Mouse (Mus musculus) adipocyte (in vitro differentiated cells): Measurements from ENCODE around the gene Arpp21.

Source experiments
- DNase-seq: peaks from one replicate; pipeline ENCODE4 v3.0.0-alpha.2; 2016; ENCODE audit warnings: low spot score

Gene Arpp21

DNA sequence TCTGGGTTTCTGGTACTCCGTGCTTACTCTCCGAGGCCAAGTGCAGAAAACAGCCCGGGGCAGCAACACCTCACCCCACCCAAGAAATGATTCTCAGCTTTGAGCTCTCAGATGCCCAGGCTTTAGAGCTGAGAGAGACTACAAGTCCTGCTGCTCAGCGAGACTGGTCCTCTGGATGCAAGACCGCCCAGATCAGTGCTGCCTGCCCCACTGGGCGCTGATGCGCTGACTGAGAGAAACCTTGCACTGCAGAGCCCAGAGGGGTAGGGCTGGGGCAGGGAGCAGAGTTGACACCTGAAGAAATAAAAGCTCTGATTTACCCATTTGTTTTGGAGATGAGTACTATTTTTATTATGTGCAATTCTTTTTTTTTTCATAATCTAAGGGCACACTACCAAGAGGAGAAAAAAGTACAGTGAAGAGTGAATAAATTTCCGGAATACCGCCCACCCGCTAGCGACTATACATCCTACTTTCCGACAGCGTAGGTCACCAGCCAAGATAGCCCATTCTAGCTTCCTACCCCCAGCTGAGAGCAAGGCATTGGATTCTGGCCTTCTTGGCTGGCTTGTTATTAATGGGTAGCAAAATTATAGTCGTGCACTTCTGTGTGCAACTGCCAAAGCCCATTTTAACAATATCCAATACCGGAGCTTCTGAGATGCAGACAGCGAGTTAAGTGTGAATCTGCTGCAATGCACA, at the start of gene Arpp21:
Gene Arpp21 (minus strand): TSS at position 243 of the 702 bp plus-strand sequence.
- no peak for DNase-seq

DNA sequence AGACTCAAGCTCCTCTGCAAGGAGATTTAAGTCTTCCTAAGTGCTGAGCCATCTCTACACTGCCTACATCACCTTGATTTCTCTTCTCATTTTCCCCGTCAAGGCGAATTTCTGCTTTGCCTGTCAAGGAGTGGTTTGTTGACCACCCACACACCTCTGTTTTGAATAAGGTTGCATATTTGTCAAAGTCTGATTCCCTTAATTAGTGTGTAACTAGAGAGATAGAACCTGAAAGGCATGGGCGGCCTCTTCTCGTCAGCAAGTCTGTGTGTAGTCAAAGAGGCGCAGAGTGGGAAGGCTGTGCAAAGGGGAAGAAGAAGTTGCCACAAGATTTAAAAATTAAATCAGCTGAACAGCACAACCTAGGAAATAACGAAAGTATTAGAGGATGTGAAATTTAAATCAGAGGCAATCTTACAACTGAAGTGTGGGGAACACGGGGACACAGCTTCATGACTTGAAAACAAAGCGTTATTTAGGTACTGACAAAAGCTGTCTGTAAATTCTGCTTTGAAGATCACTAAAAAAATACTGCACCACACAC, 36.8 kb upstream of the Arpp21 start:
- no peak for DNase-seq

DNA sequence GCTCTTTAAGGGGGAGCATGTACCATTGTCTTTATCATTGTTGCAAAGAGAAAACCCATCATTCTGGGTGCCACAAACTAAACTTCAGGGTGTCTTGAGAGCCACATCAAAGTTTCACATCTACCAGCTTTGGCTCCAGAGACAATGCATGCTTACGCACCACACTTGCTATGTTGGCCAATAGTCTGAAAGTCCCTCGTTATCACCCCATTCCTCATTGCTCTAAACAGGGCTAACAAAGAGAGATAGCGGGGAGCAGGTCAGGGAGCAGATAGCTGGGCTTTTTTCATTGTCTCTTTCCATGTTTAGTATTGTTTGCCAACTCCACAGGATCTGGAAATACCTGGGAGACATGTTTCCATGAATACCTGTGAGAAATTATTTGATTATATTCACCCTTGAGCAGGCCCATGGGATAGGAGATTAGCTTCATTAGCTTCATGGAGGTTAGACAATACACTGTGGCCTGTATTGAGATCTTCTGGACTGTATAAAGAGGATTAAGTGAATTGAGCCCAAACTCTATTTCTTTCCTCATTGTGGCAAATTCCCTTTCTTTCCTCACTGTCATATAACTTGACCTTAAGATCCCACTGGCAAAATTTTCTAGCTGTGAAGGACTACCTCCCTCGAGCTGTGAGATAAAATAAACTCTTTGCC, 29.4 kb upstream of the Arpp21 start:
- no peak for DNase-seq

DNA sequence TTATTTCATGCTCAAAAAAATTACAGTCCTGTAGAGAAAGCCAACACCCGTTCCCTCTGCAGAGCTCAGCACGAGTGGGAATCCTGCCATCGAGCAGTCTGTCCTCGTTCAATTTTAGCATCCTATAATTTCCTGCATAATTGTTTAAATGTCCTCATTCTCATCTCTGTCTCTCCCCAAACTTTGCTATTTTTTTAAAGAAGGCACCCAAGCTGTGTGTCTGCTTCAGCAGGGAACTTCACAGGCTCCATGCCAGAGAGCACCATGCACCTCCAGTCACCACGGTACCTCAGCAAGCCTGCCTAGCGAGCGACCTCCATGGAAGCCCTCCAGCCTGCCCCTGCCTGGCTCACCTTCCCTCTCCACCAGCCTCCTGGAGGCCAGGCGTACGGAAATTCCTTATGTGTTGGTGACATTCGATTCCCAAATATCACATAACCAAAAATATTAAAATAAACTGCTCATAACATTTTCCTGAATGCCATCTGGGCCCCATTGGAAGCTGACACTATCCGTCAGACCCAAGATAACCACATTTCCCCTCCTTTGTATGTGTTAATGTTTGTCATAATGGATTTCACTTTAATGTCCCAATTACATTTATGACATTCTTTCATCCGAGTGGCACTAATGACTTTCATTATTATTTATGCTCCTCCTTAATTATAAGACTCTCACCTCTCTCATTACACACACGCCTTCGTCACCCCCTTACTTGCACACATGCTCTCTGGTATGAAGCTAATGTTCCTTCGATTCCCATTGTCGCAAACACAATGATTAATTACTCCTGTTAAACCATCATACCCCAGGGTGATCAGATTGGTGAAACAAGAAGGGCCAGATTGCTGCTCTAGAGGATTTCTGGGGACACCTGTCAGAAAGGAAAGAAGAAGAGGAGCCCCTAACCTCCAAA, 26.5 kb upstream of the Arpp21 start:
- no peak for DNase-seq

DNA sequence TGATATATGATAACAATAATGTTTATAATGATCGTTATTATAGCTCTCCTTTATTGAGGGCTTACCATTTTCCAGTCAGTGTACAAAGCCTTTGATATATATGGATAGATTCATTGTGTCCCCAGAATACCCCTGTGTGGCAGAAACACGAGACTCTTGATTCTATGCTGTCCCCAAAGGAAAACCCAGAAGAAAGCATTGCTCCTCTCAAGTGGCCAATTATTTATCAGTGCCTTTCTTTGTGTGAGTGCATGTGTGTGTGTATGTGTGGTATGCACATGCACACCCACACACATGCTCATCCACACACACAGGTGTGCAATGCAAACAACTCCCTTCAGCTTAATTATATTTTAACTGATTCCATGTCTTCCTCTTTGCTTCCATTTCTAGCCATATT, 25.8 kb upstream of the Arpp21 start:
- no peak for DNase-seq

DNA sequence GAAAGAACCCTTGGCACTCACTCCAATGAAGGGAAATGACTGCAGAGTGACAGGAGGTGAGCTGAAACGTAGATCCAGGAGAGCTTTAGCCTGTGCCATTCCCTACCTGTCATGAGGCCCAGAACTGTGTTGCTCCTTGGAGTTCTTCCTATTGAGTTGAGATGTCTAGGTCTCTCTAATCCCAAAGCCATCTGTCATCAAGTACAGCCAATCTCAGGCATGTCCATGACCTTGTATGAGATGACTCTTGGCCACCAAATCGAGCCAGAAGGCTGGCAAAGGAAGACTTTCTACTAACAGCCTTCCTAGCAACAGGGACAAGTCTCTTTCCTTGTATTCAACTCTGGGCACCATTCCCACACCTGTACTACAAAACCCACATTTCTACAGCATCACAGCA, 25.0 kb upstream of the Arpp21 start:
- DNase-seq: no peak

DNA sequence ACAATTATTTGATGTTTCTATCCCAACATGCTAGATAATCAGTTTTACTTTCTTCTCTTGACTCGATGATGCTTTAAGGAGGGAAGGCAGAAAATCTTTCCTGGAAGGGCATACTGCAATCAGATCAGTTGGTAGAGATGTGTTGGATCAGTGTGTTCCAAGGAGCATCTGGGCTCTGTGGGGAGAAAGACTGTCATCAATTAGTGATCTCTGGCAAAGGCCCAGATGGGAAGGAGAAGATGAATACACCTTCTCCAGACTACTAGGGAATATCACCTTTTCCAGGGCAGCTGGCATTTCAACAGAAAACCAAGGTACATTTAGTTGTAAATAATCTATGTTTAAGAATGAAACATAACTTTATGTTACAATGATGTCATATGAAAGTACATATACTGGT, 22.8 kb upstream of the Arpp21 start:
- DNase-seq: no peak

DNA sequence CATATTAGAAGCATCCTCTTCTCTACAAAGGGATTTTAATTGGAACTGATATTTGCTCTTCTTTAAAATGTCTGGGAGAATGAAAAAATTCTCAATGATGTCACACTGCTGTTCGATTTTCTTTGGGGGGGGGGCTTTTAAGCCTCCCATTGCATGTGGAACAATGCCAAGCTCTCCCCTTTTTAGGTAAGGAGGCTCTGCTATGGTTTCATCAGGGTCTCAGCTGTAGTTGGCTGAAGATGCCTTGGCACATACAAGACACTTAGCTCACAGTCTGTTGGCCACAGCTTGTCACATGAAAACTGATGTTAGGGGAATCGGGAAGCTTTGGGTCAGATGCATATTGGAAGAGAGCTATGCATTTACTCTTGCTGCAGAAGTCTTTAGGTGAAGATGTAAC, 20.2 kb upstream of the Arpp21 start:
- no peak for DNase-seq

DNA sequence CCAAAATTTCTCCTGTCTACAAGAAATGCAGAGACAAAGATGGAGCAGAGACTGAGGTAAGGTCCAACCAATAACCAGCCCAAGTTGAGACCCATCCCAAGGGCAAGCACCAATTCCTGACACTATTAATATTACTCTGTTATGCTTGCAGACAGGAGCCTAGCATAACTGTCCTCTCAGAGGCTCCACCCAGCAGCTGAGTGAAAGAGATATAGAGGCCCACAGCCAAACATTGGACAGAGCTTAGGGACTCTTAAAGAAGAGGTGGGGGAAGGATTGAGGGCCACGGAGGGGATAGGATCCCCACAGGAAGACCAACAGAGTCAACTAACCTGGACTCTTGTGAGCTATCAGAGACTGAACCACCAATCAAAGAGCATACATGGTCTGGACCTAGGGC, 18.0 kb upstream of the Arpp21 start:
- no peak for DNase-seq

DNA sequence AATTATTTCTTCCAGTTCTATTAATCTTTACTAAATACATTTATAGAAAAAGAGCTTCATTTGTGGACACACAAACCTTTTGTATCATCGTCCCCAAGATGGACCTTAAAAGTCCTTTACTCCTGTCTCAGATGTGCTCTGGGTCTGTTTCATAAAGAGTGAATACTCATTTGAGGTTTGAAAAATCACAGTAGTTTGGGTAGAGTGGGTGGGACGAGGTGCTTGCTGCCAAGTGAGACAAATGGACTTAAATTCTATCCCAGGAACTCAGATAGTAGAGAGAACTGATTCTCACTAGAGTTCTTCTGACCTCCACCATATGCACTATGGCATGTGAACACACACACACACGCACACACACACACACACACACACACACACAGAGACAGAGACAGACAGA, 16.1 kb upstream of the Arpp21 start:
- no peak for DNase-seq

DNA sequence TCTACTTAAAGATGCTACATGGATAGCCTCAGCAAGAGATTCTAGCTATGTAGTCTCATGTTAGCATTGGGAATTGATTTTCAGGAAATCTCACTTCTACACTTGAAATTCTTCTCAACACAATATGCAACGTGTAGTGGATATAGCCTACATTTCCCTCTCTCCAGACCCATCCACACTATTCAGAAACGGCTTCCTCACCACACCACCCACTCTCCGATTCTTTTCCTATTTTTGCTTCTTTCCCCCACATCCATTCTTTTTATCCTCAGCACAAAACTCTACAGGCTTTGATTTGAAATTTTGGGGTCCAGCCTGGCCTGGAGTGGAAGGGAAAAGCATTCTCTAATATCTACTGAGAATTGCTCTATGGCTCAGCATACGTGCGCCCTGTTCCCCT, 15.6 kb upstream of the Arpp21 start:
- no peak for DNase-seq

DNA sequence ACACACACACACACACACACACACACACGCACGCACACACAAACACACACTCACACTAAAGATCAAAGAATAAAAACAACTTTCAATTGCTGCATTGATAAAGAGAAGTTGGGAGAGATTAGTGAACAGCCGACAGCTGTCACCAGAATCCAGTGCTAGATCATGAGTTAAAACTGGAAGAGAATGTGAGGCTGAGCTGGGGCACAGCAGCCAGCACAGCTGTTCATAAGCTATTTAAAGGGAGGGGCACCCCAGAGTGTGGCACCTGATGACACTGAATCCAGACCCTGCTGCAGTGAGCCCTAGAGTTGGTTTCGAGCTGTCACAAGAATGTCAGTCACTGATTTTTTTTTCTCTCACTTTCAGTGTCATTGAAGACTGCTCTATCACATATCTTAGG, 14.0 kb upstream of the Arpp21 start:
- DNase-seq: no peak

DNA sequence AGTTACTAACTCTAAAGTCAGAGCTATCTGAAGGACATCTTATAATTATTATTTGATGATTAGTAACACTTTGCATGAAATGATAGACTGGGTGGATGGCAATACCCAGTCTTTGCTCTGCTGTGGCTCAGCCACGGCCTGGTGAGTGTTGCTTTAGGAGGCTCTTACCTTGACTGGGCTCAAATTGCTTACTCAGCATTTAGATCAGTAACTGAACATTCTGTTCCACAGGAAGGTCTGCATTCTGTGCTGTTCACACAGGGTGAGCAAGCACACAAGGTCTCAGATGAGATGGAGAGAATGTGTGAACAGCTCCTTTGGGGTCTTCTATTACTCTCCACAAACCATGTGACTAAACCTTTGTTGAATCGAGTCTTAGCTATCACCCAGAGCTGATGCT, 11.4 kb upstream of the Arpp21 start:
- DNase-seq: no peak

DNA sequence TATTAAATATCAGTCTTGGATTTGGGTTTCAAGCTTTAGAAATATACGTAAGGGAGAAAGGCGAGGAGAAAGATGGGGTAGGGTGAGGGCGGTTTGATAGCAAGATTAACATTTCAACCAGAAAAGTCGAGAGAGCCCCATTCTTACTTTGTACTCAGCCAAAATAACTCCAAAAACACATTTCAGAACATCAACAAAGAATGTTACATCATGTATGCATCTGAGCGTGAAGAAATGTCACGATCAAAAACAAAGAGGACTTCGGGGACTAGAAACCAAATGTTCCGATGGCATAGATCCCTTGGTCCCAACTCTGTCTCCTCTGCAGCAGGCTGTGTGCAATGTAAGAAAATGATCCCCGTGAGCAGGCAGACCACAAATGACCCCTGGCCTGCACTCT, 2.4 kb upstream of the Arpp21 start:
- no peak for DNase-seq

DNA sequence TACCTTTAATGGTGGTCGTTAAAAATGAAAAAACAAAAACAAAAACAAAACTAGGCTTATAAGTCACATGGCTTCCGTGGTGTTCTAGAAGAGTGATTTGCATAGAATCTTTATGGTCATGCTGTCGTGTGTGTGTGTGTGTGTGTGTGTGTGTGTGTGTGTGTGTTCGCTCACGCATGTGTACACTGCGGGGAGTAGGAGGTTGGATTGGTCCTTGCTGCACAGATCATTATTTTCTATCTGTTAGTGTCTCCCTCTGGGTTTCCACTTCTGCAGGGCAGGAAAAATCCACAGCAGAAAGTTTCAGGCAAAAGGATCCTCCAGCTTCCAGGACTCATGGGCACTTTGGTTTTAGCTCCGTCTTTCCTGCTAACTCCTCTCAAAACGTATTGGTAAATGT, 813 bp upstream of the Arpp21 start:
- no peak for DNase-seq

DNA sequence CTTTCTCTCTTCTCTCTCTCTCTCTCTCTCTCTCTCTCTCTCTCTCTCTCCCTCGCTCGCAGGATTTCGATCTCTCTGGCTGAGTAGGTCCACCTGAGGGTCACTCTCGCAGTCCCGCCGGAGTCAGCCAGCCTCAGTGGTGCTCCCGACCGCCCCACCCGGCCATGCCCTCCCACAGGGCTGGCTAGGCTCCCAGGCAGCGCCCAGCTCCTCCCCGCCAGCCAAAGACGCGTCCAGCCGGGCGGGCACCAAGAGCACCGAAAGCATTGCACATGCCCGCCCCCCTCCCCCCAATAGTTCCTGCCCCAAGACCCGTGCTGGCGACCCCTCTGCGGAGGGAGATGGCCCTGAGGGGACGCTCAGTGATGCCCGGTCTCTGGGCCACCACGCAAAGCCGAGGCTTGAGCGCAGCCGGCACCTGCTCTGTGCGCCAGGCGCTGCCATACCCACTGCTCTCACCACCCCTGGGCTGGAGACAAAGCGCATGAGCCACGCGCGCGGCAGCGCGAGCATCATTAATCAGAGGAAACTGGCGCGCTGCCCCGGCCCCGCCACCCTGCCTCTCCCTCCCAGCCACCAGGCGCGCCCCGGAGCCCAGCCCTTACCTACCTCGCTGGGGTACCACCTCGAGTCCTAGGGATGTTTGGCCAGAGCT, 570 bp downstream of the Arpp21 start:
- no peak for DNase-seq

DNA sequence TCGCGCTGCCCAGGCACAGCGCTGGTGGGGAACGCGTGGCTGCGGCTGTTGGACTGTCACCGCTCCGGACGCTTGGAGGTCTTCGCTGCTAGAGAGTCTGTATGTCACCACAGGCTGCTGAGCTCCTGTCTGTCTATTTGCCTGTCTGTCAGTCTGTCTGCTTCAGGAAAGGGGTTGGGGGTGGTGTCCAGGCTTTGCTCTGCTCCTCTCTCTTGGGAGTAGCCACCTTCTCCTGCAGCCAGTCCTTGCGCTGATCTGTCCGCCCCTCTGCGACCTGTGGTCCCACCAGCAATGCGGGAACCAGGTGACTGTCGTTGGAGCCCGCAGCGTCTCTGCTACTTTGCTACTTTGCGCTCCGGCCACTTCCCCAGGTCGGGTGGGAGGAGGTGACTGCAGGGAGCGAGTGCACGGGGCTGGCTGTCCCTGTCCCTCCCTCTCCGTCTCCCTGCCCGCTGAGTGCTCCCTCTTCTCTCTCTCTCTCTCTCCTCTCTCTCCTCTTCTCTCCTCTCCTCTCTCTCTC, 1.2 kb downstream of the Arpp21 start:
- no peak for DNase-seq

DNA sequence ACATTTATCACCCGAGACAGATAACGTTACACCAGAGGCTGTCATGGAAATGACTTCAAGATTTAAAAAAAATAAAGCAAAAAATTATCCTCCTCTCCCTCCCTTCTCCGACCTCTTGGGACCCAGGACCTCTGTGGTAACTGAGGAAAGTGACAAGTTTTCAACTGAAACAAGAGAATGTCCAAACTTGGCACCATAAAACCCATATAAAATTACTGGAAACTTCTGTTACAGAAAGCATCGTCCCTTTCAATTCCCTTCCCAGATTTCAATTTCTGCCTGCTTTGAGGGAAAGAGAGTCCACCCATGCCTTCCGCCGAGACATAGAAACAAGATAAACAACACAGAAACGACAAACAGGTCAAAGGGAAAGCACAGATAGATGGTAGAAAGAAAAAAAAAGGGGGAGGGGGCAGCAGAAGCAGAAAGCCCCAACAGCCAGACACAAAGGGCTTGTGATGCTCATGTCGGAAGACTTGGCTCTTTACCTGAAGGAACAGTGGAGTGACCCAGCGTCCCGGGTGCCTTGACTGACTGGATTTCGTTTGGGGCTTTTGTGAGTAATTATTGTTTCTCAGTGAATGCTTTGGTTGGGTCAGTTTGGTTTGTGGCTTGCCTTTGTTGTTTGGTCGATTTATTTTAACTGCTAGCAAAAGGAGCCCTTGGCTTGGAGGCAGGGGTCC, 1.8 kb downstream of the Arpp21 start:
- no peak for DNase-seq

DNA sequence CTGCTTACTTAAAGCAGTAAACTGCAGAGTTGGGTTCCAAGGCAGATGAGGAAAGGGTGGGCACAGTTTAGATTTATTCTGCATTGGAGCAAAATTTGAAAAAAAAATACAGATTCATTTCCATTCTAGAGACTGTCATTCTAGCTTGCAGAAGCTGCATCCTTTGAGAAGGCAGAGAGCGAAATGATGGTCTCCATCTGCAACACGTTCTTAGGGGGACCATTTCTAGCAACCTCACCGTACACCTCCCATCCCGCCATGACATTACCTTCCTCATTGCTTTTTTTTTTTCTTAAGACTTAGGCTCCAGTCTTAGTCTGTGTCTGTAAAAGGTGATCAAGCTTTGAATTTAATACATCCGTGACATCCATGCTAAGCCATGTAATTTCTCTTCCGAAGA, 2.4 kb downstream of the Arpp21 start:
- DNase-seq: no peak

DNA sequence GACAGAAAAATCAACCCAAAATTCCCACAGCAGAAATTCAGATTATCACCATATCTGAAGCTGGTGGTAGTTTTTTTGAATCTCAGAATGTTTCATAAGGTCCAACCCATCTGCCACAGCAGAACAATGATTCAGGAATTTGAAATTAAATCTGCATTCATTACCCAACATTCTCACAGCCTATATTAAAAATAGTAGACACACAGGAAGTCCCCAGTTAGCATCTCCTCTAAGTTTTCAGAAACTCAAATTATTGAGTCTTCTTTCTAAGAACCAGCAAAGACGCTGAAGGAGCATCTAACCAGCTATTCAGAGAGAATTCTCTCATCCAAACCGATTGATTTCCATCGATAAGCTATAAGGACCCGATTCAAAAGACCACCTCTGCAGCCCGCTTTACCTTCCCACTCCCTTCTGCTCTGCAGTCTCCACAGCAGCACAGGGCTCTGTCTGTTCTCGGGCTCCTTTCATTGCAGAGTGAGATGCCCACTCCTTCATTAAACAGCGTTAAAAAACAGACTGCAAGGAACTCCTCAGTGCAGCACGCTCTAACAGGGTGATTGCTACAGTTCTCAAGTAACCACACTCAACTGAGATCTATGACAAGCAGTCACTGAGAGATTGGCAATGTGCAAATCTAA, 3.7 kb downstream of the Arpp21 start:
- DNase-seq: no peak

DNA sequence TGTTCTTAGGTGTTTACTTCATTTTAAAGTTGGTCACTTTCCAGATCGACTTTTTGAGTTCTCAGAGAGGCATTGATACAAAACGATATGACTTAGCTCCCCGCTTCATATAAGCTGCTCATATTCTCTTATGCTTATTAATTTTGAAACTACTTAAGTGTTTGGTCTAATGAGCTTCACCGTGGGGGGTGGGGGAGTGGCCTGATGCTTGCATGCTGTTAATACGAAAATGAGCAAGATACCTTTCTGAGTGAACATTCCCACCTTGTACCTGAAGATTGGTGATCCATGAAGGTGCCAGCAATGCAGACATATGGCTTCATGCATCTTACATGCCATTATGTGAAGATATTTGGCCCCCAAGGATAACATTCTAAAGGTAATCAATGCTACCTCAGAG, 4.4 kb downstream of the Arpp21 start:
- no peak for DNase-seq
